Mouse (Mus musculus): Measurements from ENCODE around the gene Mobp.

GRCm38 (mm10) chr9:120140652-120141051 lies 8.9 kb upstream of the Mobp start:
- TF ChIP-seq POLR2A (IDR thresholded peaks at IDR 0.05; ENCODE audit: low read depth, low read length) = no peak
- TF ChIP-seq E2F4 (IDR thresholded peaks at IDR 0.05; ENCODE audit: insufficient replicate concordance, low read depth, low read length) = no peak
- no peak for TF ChIP-seq EP300 (IDR thresholded peaks at IDR 0.05; ENCODE audit: low read length)

Data from CH12.LX (cell line).